Mouse (Mus musculus): Measurements from ENCODE around the gene Ddx23.

Ddx23 gene

GRCm38 (mm10) chr15:98662567-98663545 is at the start of gene Ddx23:
Ddx23 (minus strand) TSS chr15:98662894.
- peak; percentile 87 to 95 for DNase-seq (ENCODE audit: low spot score in 2 of 2)

- peak; percentile 33 to 72 for DNase-seq (ENCODE audit: low spot score in 2 of 2)
These were observed 47.7 kb upstream of the Ddx23 start for GRCm38 (mm10) chr15:98710442-98710841.

GRCm38 (mm10) chr15:98707766-98708372 is 45.2 kb upstream of the Ddx23 start, which contains the start of gene Ccdc65:
Ccdc65 (plus strand) TSS chr15:98708207.
- peak; percentile 40 to 65 for DNase-seq (ENCODE audit: low spot score in 2 of 2)

- DNase-seq (ENCODE audit: low spot score in 2 of 2): no peak
These were observed 41.6 kb upstream of the Ddx23 start for GRCm38 (mm10) chr15:98704312-98704711.

- DNase-seq (ENCODE audit: low spot score in 2 of 2): peak; percentile 60 to 76
These were observed 36.8 kb upstream of the Ddx23 start for GRCm38 (mm10) chr15:98699190-98700105.

GRCm38 (mm10) chr15:98696216-98696615 is 33.5 kb upstream of the Ddx23 start:
- no peak for DNase-seq (ENCODE audit: low spot score in 2 of 2)

- DNase-seq (ENCODE audit: low spot score in 2 of 2): no peak
These were observed 33.0 kb upstream of the Ddx23 start for GRCm38 (mm10) chr15:98695726-98696125.

GRCm38 (mm10) chr15:98692171-98692715 is 29.5 kb upstream of the Ddx23 start:
- no peak for DNase-seq (ENCODE audit: low spot score in 2 of 2)

GRCm38 (mm10) chr15:98691486-98692147 is 28.9 kb upstream of the Ddx23 start:
- DNase-seq (ENCODE audit: low spot score in 2 of 2): no peak

GRCm38 (mm10) chr15:98689682-98690081 is 27.0 kb upstream of the Ddx23 start:
- DNase-seq (ENCODE audit: low spot score in 2 of 2): no peak

- DNase-seq (ENCODE audit: low spot score in 2 of 2): no peak
These were observed 23.2 kb upstream of the Ddx23 start for GRCm38 (mm10) chr15:98685926-98686325.

- DNase-seq (ENCODE audit: low spot score in 2 of 2): no peak
These were observed 21.1 kb upstream of the Ddx23 start for GRCm38 (mm10) chr15:98683746-98684145.

GRCm38 (mm10) chr15:98683177-98683576 is 20.5 kb upstream of the Ddx23 start:
- DNase-seq (ENCODE audit: low spot score in 2 of 2): no peak

GRCm38 (mm10) chr15:98681633-98682032 is 18.9 kb upstream of the Ddx23 start:
- no peak for DNase-seq (ENCODE audit: low spot score in 2 of 2)

GRCm38 (mm10) chr15:98680660-98681059 is 18.0 kb upstream of the Ddx23 start:
- DNase-seq (ENCODE audit: low spot score in 2 of 2): no peak

- no peak for DNase-seq (ENCODE audit: low spot score in 2 of 2)
These were observed 15.3 kb upstream of the Ddx23 start for GRCm38 (mm10) chr15:98677977-98678376.

GRCm38 (mm10) chr15:98676940-98677728 is 14.4 kb upstream of the Ddx23 start, which contains the start of gene Rnd1:
Rnd1 (minus strand) TSS chr15:98677461.
- DNase-seq (ENCODE audit: low spot score in 2 of 2): peak; percentile 19 to 32

- no peak for DNase-seq (ENCODE audit: low spot score in 2 of 2)
These were observed 13.8 kb upstream of the Ddx23 start for GRCm38 (mm10) chr15:98676471-98676870.

GRCm38 (mm10) chr15:98675634-98676250 is 13.0 kb upstream of the Ddx23 start:
- no peak for DNase-seq (ENCODE audit: low spot score in 2 of 2)

All from spleen, postnatal 14 days (tissue).